Mouse (Mus musculus): ENCODE measurements at regions not wholly inside any gene's neighbourhood (a gene's known extent, or its start where the extent isn't known, plus 50 kb on each side); places are given as distances from the start of the nearest gene placed in this dataset.

DNA sequence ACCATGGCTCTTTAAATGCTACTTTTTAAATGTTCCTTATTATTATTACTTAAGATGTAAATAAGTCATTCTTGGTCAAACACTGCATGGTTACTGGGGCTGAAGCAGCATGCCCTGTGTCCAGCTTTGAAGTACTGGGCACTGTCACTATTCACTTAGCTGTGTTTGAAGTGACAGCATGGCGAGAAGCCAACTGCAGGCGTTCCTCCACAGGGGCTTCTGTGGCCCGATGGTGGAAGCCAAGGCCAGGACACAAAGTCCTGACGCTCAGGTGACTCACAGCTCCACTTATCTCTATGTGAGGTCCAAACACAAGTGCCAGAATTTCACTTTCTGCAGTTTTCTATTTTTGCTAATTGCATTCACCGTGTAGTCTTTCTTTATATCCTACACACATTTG, 65.3 kb downstream of the Cdca7 start:
- DNase-seq: no peak

DNA sequence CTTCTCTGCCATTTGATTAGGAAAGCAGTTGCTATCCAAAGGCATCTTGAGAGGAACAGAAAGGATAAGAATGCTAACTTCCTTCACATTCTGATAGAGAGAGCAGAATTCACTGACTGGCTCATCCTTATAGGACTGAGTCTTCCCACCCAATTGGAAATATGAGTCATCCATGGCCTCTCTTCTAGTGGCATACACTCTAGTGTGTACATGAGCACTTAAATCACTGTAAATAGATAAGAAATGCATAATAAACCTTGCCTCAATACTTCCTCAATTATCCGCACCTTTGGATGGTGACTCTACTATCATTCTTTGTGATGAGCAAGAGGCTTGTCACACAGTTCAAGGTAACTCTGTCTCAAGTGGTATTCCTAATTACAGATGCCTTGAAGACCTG, 69.5 kb downstream of the Cdca7 start:
- no peak for DNase-seq

GRCm38 (mm10) chr2:72546476-72546875, 70.5 kb downstream of the Cdca7 start:
- no peak for DNase-seq

GRCm38 (mm10) chr2:72546963-72547362, 71.0 kb downstream of the Cdca7 start:
- no peak for DNase-seq

GRCm38 (mm10) chr2:72551268-72551667, 75.3 kb downstream of the Cdca7 start:
- no peak for DNase-seq

DNA sequence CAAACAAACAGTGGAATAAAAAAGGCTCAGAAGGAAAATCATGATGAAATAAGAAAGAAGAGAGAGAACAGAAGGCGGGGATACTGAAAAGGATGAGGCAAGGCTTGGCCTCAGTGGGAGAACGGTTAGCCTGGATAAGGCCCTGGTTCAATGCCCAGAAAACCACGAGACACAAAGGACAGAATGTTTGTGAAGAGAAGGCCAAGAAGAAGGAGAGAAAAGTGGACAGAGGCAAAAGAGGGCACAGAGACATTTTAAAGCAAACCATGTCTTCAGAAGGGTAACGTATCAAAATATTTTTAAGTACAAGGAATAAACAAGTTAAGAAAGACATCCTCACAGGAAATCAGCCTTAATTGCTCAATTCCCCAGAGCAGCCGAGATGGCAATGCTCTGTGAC, 78.6 kb downstream of the Cdca7 start:
- no peak for DNase-seq

- DNase-seq: no peak
Measured at GRCm38 (mm10) chr2:72555116-72555515, 79.2 kb downstream of the Cdca7 start.

GRCm38 (mm10) chr2:72555556-72555955, 79.6 kb downstream of the Cdca7 start:
- DNase-seq: no peak

DNA sequence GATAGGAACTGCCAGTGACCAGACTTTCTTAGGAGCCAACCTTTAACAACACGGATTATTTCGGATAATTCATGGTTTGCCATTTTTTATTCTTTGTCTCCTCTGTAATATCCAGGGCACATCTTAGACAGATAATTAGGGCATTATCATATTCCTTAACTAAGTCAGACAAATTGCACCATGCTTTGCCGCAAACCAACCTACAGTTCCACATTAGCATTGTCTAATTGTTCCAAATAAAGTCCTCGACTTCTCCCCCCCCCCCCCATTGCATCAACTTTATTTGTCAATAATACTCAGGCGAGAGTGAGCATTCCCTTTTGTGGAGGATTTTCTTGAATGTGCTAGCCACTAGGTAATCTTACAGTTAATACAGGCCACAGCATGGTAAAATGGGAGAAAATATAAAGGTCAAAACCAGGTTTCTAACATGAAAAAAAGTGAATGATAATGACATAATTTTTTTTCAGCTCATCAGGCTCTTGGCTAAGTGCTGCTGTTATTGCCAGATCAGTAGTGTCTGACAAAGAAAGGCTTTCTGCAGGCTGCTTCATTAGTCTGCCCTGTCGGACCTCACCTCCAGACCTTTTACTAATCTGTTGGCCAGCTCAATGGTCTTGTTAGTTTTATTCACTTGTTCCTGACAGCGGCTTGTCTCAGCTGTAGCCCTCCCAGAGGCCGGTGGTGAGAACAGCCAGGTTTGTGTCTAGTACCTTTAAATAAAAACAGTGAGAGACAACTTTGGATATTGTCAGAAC, 80.3 kb downstream of the Cdca7 start:
- DNase-seq: no peak

GRCm38 (mm10) chr2:72557161-72557560, 81.2 kb downstream of the Cdca7 start:
- no peak for DNase-seq

DNA sequence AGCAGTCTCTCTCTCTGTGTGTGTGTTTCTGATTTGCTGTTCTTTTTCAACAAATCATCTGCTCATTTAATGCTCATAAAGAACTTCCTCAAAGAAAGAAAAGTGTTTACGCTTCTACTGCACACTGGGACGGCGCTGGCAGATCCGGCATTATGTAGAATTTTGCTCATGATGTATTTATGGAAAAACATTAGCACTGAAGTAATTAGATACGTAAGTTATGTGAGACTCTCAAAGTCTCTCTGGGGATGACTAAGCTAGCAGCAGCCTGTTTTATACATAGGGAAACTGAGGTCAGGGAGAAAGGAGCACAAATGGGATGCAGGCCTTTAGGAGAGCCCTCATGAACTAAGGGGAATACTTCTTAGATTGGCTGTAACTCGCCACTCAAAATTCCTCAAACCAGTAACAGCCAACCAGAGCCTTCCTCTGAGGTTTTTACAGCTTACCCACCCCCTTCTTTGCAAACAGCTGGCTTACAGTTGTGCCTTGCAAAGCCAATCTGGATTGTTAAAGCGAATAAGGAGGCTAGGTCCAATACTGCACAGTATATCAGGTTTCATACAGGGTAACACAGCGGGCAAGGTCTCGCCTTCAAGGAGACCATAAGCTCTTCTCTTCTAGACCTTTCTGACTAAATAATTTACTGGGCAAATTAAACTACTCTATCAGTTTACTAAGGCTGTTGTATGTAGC, 81.8 kb downstream of the Cdca7 start:
- DNase-seq: no peak

GRCm38 (mm10) chr2:72561383-72561782, 85.4 kb downstream of the Cdca7 start:
- no peak for DNase-seq

DNA sequence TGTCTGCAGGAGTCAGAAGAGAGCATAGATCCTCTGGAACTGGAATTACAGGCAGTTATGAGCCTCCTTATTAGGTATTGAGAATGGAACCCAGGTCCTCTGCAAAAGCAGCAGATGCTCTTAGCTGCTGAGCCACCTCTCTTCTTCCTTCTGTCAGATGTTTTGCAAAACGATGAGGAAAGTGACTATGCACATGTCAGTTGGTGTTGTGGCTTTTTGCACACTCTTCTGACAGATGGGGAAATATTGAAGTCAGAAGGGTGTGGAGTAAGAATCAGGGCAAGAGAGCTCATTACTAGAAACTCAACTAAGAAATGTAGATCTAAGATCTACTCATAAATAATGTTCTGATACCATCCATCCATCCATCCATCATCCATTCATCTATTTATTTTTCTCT, 102.4 kb downstream of the Cdca7 start:
- DNase-seq: no peak

DNA sequence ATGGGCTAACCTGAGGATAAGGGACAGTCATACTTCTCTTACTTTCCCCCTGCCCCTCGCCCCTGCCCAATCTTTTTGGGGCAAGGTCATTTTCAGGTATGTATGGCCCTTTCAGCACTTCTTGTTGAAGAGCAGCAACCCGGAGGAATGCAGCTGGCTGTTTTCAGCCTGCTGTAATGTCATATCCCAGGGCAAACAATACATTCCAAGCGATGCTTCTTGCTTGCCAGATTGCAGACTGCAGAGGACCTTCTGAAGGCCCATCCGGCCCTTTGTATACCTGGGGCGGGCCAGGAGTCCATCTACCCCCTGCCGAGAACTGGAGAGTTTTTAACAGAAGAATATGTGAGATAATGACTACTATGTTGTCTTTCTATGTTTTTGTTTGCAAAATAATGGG, 105.2 kb downstream of the Cdca7 start:
- DNase-seq: no peak

- DNase-seq: no peak
Measured at GRCm38 (mm10) chr2:72588814-72589213, 112.9 kb downstream of the Cdca7 start.

- no peak for DNase-seq
Measured at GRCm38 (mm10) chr2:72592011-72592410, 116.1 kb downstream of the Cdca7 start.

GRCm38 (mm10) chr2:72596994-72597925, 121.3 kb downstream of the Cdca7 start:
- no peak for DNase-seq

- no peak for DNase-seq
Measured at GRCm38 (mm10) chr2:72597941-72598340, 122.0 kb downstream of the Cdca7 start.

GRCm38 (mm10) chr2:72600723-72601122, 124.8 kb downstream of the Cdca7 start:
- no peak for DNase-seq

DNA sequence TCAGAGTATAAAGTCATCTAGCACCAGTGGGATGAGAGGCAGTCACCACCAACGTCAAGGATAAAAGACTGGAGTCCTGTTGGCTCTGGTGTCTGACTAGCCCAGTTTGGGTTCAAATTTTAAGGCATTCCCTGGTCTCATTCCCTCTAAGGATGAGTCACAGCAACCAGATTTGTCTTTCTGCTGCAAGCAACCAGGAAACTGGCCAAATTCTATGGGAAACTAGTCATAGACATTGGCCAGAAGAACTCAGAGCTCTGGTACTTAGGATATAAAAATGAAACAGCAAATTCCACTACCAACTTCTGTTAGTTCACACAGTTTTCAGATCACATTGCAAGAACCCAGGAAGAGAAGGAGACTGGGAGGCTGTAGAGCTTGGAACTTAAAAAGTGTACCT, 126.2 kb downstream of the Cdca7 start:
- no peak for DNase-seq

DNA sequence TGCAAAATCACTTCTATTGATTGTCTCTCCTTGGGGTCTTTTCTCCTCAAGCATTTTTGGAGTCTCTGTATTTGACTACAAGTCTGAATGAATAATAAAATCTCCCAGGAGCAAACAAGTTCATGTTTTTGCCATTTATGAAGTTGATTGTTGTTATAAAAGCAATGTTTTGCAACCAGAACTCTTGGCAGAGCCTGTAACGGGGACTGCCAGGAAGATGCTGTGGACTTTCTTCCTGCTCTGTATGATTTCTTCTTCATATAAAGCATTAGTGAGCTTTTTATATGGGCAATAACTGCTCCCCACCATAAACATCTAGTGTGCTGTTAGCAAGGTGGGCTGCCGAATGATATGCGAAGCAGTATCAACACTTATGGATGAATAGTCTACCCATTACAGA, 136.3 kb downstream of the Cdca7 start:
- DNase-seq: no peak

DNA sequence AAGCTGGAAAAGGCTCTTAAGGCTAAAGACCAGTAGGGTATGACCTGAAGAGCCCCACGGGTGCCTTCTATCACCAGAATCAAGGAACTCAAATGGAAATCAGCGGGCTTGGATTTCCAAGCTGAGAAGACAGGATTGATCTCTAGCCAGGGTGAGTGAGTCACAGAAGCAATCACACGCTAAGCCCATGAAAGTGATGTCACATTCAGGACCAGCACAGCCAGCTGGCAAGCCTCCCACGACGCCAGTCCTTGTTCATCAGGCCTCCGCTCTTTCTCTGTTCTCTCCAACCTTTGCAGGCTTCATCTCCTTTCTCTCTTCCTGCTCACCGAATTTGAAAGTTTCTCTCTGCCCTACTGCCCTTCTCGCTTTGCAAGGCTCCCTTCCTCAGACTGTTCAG, 138.3 kb downstream of the Cdca7 start:
- DNase-seq: no peak

GRCm38 (mm10) chr2:72615869-72616268, 139.9 kb downstream of the Cdca7 start:
- DNase-seq: no peak

- DNase-seq: no peak
Measured at GRCm38 (mm10) chr2:72616412-72616811, 140.5 kb downstream of the Cdca7 start.
